Mouse (Mus musculus) spleen, adult 2 months (tissue): ENCODE measurements at regions not wholly inside any gene's neighbourhood (a gene's known extent, or its start where the extent isn't known, plus 50 kb on each side); places are given as distances from the start of the nearest gene placed in this dataset.

Experiments used
- CTCF ChIP-seq: fragments of 200-500 bp; IDR thresholded peaks from 2 replicates; pipeline ENCODE4 v1.5.1; 2011; ENCODE audit warnings: mild to moderate bottlenecking, inconsistent platforms; ENCODE audit not compliant: insufficient read depth, insufficient read length, insufficient replicate concordance; ENCODE audit errors: extremely low read depth
- POLR2A ChIP-seq: fragments of 200-500 bp; IDR thresholded peaks from 2 replicates; pipeline ENCODE4 v1.6.1; 2011; ENCODE audit warnings: low read depth, low read length, inconsistent platforms

DNA sequence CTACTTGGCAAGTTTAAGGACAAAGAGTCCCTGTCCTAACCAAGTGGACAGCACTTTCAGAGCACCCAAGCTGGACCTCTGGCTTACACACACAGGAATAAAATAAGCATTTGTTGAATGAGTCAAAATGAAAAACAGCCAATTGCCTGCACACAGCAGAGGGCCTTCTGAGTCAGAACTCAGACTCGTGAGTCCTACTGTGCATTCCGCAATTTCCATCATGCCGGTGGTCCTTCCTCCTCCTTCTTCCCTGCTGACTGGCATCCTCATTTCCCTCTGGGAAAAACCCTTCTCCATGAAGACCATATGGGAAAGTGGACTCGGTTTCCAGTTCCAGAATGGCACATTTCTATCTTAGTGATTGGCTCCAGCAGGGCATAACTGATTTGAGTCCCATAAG is 126.4 kb downstream of the Srek1 start:
- TF ChIP-seq CTCF (no peak), POLR2A (no peak)
